Mouse (Mus musculus) central nervous system, embryonic 14 days (tissue): ENCODE data around the gene Frem1. TPM values are rescaled to one million over a fixed set of nuclear protein-coding genes. Genes with fewer than 3 reads are reported as not detected.

Source experiments
- polyA plus RNA-seq: library from polyadenylated mRNA; depleted of rRNA; stranded (reverse); fragments of >200 nt; gene quantifications from 2 replicates; pipeline ENCODE4 v1.2.3, GENCODE M21; 2012; rRNA removed

The Frem1 gene
- 5.6 and 8.3 TPM in 2 replicates for polyA plus RNA-seq

DNA sequence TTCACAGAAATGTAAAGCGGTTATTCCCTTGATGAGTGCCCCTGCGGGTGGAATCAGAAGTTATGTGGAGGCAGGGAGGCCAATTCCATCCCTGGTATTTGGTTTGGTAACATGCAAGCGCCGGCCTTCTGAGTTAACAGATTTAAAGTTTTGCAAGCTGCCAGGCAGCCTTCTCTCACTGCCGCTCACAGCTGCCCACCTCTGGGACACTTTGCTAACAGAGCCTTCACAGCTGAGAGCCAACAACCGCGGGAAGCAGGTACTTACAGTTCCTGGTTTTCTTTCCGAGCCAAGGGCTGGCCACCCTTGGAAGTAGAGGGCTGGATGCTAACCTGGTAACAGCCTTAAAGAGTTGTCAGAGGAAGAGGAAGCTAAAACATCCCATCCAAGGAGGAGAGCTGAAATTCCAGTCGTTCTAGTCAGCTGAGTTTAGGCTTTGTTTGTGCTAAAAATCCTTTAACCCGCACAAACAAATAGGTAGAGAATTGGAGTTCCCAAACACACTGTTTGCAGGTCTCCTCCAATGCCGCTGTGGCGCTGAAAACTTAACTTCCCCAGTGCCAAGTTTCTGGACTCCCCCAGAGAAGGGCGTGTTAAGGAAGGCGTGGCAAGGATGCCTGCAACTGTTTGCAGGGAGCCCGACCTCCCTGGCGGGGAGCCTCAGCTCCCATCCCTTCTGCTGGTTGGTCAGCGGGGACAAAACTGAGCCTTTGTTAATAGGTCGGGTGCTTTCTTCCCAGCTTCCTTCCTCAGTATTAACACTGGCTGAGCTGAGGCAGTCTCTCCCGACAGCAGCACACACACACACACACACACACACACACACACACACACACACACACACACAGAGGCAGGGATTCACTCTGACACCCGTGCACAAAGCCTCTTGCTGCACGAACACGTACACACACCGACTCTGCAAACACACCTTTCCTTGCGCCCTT lies at the start of gene Frem1:
Gene Frem1, minus strand, starts transcription at position 706 of the 944 bp plus-strand sequence.

DNA sequence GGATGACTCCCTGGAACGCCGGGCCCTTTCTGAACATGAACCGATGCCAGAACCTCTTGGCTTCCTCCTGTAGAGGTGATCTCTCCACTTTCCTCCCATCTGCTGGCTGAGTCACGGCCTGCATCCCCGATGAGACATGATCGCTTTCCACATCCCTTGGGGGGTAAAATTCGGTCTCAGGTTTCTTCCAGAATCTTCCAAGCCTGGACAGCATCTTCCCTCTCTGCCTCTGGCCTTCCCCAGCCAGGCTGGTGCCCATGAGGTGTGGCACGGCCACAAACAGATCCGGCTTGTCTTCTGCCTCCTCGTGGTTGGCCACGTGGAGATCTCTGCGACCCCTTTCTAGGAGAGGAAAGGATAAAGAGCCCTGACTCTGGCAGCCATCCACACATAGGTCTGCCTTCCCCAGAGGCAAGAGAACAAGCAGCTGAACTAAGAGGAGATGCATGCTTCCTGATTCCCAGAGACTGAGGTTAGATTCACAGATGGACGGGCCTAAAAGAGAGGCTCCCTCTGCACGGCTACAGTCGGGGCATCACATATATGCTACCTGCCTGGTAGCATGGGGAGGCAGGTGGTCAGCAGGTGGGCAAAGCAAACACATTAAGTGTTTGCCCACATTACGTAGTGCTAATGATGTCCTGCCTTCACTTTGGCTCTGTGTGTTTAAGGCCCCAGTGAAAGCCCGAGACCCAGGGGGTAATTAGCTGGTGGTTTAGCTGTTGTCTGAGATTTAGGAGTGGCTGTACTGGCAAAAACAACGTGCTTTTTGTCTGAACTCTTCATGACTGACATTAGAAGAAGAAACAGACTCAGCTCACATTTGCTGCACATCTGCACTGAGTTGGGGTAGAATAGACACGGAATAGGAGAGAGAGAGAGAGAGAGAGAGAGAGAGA lies 167.3 kb downstream of the Frem1 start, which contains the start of gene Cer1:
Gene Cer1, minus strand, starts transcription at position 513 of the 899 bp plus-strand sequence.

DNA sequence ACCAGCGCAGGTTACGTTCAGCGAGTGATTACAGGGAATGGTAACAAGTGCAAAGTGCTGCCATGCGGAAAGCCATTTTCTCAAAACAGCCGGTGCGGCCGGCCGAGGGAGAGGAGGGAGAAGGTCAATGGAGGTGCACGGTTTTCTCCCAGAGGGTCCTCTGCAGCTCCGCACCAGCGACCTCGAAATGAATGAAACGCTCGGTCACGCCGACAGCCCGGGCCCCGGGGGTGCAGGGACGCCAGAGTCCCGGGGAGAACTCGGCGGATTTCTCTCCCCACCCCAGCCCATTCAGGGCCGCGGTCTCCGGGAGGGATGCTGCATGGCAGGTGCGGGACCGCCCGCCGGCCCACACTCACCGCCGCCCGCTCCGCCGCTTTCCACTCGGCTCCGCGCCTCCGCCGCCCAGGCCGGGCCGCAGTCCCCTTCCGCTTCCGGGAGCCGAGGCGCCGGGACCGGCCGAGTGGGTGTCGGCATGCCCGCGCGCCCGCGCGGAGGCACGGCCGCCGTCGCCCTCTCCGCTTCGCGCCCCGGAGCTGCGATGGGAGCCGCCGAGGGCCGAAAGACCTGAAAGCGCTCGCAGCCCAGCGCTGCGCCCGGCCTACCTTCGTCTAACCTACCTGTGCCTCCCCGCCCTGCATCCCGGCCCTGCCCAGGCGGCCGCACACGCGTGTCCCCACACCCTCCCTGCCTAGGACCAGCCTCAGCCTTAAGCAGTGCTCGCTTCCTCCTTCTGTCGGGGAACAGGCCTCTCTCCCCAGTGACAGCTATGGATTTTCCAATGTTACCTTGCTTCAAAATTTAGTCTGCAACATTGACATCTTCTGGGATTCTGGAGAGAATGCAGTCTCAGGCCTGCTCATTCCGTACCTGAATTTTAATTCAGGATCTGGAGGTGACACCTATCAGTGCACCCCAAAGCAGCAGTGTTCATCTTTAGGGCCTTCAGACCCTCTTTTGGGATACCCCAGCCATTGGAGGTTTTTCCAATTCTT lies 192.7 kb downstream of the Frem1 start, which contains the start of gene Zdhhc21:
Gene Zdhhc21, minus strand, starts transcription at position 828 of the 995 bp plus-strand sequence.

Other genes with a start within 250 kb of the Frem1 start
- 11.6 and 12.0 TPM in 2 replicates for gene Zdhhc21, start 192.4 kb downstream of the Frem1 start, polyA plus RNA-seq
- gene Cer1, start 167.2 kb downstream of the Frem1 start, polyA plus RNA-seq: 0.17 and 0.20 TPM in 2 replicates